In the genomic region with DNA sequence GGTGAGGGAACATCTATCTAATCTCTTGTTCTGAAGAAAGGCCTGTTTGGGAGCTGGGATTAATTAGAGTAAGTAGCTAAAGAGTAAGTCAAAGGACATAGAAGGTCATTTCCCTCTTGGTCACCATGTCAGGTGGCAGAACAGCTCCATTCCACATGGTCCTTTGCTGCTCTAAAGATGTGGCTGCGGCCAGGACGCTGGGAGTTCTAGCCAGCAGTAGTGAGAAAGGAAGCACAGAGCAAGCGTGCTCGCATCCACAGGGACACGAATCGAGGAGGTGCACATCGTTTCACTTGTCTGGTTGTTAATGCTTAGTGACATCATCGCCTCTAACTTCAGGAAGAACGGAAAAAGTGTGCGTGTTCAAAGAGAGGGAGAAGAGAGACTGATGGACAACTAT, we compare ENCODE assay signal across 16 mouse cellular contexts.
"Had no signal": no experiment of that assay in that cellular context is flagged by ENCODE, and none has a peak within 500 bp of the region (broad histone marks: within the 10 kb centered on the region; RNA-seq: fewer than 3 reads in every experiment).

No protein-coding gene starts in this region.

- H3K9ac ChIP-seq: neural tube, embryonic 13.5 days; neural tube, embryonic 15.5 days; stomach, embryonic 15.5 days had no signal

- H3K9me3 ChIP-seq: neural tube, embryonic 13.5 days; neural tube, embryonic 15.5 days; stomach, embryonic 15.5 days had no signal

- H3K4me2 ChIP-seq: neural tube, embryonic 13.5 days; neural tube, embryonic 15.5 days; stomach, embryonic 15.5 days had no signal

- H3K4me1 ChIP-seq: neural tube, embryonic 13.5 days; neural tube, embryonic 15.5 days; stomach, embryonic 15.5 days had no signal

- DNase-seq: retina, postnatal 1 day; right cerebral cortex, adult 18-20 months; right cerebral cortex, postnatal 14 days; right cerebral cortex, postnatal 25 days; right cerebral cortex, postnatal 4 days; spleen, adult 18-20 months; thymus, adult 18-20 months; thymus, adult 2 months; thymus, postnatal 14 days; thymus, postnatal 25 days; thymus, postnatal 36 days; thymus, postnatal 4 days had no signal

- H3K27ac ChIP-seq: neural tube, embryonic 13.5 days; neural tube, embryonic 15.5 days; stomach, embryonic 15.5 days; stomach, postnatal 0 days had no signal

- H3K36me3 ChIP-seq: neural tube, embryonic 13.5 days; neural tube, embryonic 15.5 days; stomach, embryonic 15.5 days had no signal

- H3K27me3 ChIP-seq: neural tube, embryonic 13.5 days; neural tube, embryonic 15.5 days; stomach, embryonic 15.5 days had no signal

- H3K4me3 ChIP-seq: neural tube, embryonic 13.5 days; neural tube, embryonic 15.5 days; stomach, embryonic 15.5 days had no signal
